Mouse (Mus musculus) layer of hippocampus, postnatal 36 days (tissue): Measurements from ENCODE around the gene Dok7. TPM values are rescaled to one million over a fixed set of nuclear protein-coding genes. Genes with fewer than 3 reads are reported as not detected.

Source experiments
- DNase-seq, 2 experiments: peaks; one replicate each; pipeline ENCODE4 v3.0.0; 2022
- microRNA-seq, 2 experiments: library from miRNA; unstranded; fragments of <30 nt; microRNA quantifications; one replicate each; pipeline ENCODE4 v1.2.0; 2021
- total RNA-seq, 2 experiments: library from RNA; stranded (reverse); gene quantifications; 2 replicates each; pipeline ENCODE4 v1.2.3; 2021

Dok7 gene
- total RNA-seq, 2 experiments from 2014 or later: 15.5 to 22.3 TPM

DNA sequence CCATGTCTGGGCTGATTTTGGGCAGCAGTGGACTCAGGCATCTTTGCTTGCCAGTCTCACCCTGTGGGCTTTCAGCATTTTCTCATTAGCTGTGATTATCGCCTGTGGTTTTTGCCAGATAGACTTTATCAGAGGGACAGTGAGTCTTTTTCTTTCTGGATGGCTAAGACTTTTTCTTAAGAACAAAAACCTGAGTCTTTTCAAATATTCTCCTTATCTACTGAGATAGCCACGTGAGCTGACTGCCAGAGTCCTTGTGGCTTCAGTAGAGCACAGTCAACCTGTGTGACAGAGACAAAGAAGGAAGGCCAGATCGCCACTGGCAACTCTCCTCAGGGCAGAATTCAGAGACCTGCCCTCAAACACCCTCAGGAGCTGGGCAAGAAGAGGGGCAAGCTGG, 61.1 kb downstream of the Dok7 start:
- DNase-seq: no peak

DNA sequence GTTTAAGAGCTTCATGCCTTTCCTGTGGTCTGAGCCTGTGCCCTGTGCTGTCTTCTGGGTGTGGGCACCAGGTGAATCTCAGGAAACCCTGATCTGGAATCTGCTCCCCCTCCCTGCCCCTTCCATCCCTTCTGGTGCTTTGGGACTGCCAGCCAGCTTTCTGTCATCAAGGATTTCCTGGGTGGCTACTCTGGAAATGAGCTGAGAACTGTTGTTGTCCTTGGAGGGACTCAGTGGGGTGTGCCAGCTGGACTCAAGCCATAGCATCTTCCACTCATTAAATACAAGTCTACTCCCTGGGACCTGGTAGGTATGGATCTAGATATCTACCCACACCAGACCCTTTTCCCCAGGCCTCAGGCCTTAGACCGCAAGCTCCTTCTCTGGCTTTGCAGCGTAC, 61.9 kb downstream of the Dok7 start:
- DNase-seq: no peak

DNA sequence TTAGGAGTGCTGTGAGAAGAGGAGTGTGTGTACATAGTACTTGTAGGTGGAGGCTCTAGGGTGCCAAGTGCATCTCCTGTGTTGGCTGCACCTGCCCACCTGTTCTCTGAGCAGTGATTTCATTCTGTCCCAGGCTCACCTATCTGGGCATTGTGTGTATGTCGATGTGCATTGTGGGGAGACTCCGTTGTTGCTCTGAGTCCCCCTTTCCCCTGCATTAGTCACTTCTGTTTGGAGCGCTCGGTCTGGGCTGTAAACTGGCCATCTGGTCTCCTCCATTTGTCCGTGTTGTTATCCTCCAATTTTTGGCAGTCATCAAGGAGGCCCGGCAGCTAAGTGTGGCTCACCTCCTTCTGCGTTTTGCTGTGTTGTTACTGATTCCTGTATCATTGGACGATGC, 63.5 kb downstream of the Dok7 start:
- DNase-seq: no peak

DNA sequence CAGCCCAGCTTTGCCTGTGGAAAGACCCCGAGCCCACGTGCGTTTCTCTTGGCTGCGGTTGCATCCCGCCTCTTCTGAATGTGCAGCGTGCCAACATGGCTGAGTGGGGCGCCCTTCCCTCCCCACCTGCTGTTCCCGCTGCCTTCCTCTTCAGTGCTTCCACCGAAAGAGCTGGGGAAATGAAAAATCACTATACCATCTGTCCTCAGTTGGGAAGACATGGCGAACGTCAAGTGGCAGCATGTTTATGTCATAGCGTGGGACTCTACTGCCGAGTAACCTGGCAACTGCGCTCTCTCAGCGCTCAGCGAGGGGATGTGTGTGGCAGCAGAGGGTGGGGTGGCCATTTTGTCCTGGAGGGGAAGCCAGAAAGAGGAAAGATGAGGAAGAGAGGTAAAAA, 72.6 kb downstream of the Dok7 start:
- peak; percentile 76 to 78 for DNase-seq

DNA sequence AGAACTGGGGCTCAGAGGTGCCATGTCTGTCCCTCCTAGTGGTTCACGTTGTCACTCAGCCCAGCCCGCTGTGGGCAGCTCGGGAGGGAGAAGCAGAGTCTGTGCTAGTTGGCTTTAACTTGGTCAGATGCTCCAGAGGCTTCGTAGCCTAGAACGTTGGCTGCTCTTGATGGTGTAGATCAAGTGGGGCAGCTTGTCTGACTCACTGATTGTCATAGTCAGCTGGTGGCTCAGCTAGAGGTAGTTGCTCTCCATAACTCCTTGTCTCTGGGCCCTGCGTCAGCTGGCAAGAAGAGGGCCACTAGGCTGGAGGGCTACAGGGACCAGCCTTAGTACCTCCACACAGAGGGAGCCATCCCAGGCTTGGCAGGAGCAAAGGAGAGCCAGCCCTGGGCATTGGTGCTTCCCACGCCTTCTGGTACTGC, 73.2 kb downstream of the Dok7 start:
- DNase-seq: peak in 1 of 2 experiments; percentile 42

DNA sequence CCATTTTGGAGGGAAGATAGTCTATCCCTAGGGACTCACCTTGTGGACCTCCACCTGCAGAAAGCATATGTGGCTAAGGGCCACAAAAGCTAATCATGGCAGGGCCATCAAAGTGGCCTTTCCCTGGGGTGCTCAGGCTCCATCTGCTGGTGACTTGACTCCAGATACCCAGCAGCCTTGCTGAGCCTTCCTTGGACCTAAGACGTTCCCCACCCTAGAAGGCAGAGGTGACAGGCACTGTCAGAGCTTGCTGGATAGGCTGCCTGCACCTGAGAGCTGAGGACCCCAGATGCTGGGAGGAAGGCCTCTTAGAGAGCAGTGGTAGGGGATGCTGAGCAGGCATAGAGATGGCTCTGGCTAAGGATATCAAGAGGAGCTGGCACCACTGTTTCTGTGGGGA, 74.7 kb downstream of the Dok7 start:
- DNase-seq: no peak

DNA sequence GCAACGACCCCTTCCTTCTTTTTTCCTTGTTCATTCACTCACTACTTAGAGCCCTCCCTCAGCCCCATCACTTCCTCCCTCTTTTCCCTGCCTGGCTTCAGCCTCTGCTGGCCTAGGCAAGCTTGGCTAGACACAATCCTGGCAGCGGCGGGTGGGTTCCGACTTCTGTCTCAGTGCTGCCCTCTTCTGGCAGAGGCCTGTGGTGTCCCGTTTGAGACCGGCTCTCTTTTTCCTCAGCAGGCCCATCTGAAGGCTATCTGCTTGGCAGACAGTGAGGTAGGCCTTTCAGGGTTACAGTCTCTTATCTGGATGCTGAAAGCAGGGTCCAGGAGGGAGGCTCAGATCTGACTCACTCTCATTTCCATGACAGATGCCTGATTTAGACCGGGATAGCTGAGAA, 75.2 kb downstream of the Dok7 start:
- peak; percentile 79 to 82 for DNase-seq

DNA sequence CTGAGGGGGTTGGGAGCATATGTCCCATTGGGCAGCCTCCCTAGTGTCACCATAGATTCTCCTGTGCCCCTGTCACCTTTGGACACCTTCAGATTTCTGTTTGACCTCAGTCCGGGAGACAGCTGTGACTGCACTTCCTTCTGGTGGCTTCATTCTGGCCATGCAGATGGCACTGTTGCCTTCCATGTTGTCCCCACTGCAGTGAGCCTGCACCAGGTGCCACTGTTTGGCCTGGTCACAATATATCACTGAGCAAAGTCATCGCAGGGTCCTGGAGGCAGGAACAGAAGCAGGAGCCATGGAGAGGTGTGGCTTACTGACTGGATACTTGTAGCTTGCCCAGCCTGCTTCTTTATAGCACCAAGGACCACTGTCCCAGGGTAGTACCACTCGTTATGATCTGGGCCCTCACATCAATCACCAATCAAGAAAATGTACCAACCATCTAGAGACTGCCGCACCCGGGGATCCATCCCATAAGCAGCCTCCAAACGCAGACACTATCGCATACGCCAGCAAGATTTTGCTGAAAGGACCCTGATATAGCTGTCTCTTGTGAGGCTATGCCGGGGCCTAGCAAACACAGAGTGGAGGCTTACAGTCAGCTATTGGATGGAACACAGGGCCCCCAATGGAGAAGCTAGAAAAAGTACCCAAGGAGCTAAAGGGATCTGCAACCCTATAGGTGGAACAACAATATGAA, 75.9 kb downstream of the Dok7 start:
- no peak for DNase-seq

DNA sequence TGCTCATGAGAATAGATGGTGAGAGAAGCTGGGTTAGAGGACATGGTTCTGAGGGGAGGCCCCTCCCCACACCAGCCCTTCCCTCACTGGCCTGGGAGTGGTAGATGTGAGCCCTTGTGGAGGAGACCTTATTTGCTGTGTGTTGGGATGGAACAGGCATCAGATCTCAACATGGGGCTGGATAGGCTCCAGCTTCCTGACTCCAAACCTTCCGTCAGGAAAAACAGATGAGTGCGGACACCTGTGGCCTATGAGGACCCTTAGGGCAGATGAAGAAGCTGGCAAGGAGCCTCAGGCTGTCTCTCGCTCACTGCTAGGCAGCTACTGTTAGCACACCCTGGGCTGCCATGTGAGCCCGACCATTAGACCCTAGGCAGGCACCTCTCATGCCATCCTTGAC, 76.9 kb downstream of the Dok7 start:
- no peak for DNase-seq

DNA sequence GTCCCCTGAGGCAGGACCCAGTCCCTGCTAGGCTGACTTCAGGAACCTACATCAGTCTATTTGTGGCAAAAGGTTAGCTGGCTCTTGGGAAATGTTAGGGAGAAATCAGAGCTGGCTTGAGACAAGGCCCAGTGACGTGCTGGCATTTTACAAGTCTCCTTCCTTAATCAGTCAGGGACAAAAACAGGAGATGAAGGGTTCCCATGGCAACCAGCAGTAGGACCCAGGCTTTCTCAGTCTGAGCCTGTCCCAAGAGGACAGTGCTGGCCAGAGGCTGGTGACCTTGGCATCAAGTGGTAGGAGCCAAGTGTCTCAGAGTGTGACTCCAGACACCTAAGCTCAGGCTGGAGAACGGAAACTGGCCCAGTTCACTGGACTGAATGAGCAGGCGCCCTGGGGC, 77.7 kb downstream of the Dok7 start:
- no peak for DNase-seq

DNA sequence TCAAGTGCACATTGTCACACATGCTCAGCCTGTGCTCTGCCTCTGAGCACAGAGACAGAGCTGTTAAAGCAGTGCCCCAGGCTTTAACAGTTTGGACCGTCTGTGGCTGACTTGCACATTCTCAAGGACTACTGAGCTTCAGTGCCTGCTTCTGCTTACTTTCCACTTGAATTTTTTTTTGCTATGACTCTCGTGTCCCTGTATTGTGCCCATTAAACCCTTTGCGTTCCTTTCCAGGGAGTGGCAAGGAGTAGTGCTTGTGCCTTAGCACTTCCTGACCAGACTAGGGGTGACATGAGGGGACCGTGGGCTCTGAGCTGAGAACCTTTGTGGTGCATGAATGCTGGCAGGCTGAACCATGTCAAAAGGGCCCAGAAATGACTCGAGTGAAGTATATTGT, 79.3 kb downstream of the Dok7 start:
- DNase-seq: no peak

Small RNAs within 50 kb of the gene (microRNA-seq; reads per million reads assigned to microRNA genes)
- 9.1 to 12.5 reads per million in 2 experiments for gene Mir3097

Other genes starting within 250 kb of the Dok7 start
- gene Msantd1, start 148.8 kb upstream of the Dok7 start, total RNA-seq: 1 to 10 TPM; 5.6 to 8.0 TPM
- 10 to 100 TPM; 42.4 to 47.1 TPM for gene Rgs12, start 107.3 kb upstream of the Dok7 start, total RNA-seq
- gene Hgfac, start 15.3 kb upstream of the Dok7 start, total RNA-seq: 1 to 10 TPM in 1 of 2 experiments, under 1 TPM in 1; 0.65 to 1.5 TPM
- 100 to 1,000 TPM; 150 to 152 TPM for gene Lrpap1, start 49.0 kb downstream of the Dok7 start, total RNA-seq
- 10 to 100 TPM; 26.9 to 27.2 TPM for gene Adra2c, start 221.6 kb downstream of the Dok7 start, total RNA-seq